Mouse (Mus musculus) olfactory bulb, adult 2 months (tissue): ENCODE measurements around the gene Ppme1.

Source experiments
- CTCF ChIP-seq: fragments of 200-500 bp; IDR thresholded peaks from 2 replicates; pipeline ENCODE4 v1.5.1; 2012; ENCODE audit warnings: low read depth, mild to moderate bottlenecking, low read length, moderate library complexity; ENCODE audit not compliant: insufficient read depth
- POLR2A ChIP-seq: fragments of 200-500 bp; IDR thresholded peaks from 2 replicates; pipeline ENCODE4 v1.6.1; 2012; ENCODE audit warnings: mild to moderate bottlenecking, low read depth, low read length, moderate library complexity; ENCODE audit not compliant: insufficient read depth

DNA sequence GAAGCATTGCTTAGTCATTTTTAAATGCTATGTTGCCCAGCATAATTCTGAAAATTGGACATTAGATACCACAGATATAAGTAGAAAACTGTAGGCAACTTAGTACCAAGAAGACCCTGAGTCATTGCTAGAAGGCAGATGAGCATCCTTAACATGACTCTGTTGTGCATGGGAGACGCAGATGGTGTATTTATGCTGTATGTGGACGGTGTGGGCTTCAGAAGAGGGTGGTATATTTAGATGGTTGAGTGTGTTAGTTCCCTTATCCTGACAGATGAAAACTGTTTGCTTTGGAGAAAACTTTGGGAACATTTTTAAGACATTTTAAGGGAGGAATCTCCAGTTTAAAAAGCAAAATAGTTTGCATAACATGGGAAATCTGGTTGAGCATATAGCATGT lies 16.1 kb upstream of the Ppme1 start:
- TF ChIP-seq POLR2A (no peak), CTCF (no peak)
